Mouse (Mus musculus) granulocyte monocyte progenitor cell, adult 5-6 weeks (primary cell): Measurements from ENCODE around the gene Capn15. TPM values are rescaled to one million over a fixed set of nuclear protein-coding genes. Genes with fewer than 3 reads are reported as not detected.
A peak's percentile ranks its signal among the peaks of the same experiment; 100 is the strongest.

Experiments used
- ATAC-seq: replicated peaks from 2 replicates; pipeline ENCODE4 v1.8.0; 2016; ENCODE audit warnings: mild to moderate bottlenecking, moderate TSS enrichment, inconsistent platforms; ENCODE audit not compliant: poor library complexity, severe bottlenecking
- total RNA-seq, 2 experiments: library from RNA; stranded (forward) in 1 of 2; stranded (reverse) in 1 of 2; fragments of 200-712, 200-1000 nt in 1 of 2; fragments of >200 nt in 1 of 2; fragmentation: Nextera tagmentation in 1 of 2; gene quantifications; 2 replicates each; pipeline ENCODE4 v1.2.3; 2014 to 2017

Capn15 gene
- total RNA-seq, 2 experiments from 2014 or later, result 5.3 to 12.5 TPM

DNA sequence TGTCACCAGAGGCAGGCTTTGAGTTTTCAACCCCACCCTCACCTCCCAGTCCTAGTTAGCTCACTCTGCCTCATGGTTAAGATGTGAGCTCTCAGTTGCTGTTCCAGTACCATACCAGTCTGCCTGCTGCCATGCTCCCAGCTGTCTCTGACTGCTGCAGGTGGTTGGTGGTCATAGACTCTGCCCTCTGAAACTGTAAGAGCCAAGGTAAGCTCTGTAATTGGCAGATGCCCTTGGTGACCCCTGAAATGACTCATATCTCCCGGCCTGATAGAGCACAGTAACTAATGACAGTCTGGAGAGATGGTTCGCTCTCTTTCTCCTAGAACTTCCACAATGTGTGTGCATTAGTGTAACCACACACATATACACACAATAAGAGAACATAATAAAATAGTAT is 18.3 kb upstream of the Capn15 start:
- no peak for ATAC-seq

- ATAC-seq, result no peak
Measured at GRCm38 (mm10) chr17:25998425-25998824, 12.8 kb upstream of the Capn15 start.

DNA sequence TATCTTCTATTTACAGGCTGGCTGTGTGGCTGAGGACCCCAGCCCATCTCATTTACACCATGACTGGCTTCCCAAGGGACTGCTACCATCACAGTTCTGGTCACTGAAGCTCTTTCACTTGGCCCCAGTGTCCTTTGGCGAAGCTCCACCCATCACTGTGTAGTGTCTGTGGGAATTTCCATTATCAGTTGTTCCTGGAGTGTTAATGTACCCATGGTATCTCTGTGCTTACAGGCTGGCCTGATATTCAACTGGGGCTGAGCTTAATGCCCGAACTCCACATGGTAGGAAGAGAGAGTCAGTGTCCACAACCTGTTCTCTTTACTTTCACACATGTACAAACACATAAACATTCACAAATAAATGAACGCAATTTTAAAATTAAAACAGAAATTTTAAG is 7.9 kb upstream of the Capn15 start:
- no peak for ATAC-seq

GRCm38 (mm10) chr17:25992274-25992673 is 6.7 kb upstream of the Capn15 start:
- ATAC-seq, result no peak

DNA sequence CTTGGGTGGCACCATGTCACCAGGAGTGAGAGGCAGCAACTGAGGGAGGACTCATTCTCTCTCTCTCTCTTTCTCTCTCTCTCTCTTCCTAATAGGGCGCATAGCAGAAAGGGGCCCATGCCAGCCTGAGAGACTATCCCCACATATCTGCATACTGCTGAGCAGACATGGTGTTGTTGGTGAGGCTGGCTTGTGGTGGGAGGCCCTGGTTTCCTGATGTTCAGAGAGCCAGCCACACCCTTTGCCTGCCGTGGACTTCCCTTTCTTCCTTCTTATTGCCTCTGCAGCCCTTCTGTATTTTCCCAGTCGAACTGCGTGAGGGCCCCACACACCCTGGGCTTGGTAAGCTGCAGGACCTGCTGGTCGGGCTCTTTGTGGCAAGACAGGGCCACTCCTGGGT is 4.7 kb upstream of the Capn15 start:
- ATAC-seq, result peak; percentile 31

DNA sequence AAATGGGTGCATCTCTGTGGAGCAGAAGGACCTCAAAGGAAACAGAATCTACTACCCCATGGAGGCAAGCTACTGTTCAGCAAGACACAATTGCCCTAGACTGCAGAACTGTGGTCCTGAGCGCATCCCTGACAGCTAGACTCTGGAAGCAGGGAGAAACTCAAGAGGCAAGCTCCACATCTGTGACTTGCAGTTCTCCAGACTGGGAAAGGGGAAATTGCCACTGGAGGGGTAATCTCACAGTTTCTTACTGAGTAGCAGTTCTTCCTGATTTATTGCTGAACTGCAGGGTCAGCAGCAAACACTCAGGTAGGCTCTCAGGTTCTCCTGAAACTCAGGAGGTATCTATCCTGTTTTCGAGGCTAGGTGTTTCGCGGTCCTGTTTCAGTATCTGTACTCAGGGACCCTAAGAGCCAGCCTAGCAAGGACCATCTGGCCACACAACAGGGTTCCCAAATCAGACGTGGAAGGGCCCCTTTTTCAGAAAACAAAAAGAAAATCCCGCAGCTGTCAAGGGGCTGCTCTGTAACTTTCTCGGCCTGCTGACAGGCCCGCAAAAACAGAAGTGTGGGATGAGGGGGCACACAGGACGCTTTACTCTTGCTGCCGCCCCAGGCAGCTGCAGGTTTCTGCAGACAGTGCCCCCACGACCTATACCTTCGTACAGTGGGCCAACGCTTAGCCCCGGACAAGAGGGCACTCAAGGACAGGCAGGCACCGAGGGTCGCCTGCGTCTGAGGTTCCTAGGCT is 865 bp downstream of the Capn15 start:
- 0 out of 2 replicates have a peak, but pooled peaks have one; percentile 17 for ATAC-seq

GRCm38 (mm10) chr17:25984066-25984465 is 1.5 kb downstream of the Capn15 start:
- no peak for ATAC-seq

GRCm38 (mm10) chr17:25982913-25983312 is 2.7 kb downstream of the Capn15 start:
- no peak for ATAC-seq

DNA sequence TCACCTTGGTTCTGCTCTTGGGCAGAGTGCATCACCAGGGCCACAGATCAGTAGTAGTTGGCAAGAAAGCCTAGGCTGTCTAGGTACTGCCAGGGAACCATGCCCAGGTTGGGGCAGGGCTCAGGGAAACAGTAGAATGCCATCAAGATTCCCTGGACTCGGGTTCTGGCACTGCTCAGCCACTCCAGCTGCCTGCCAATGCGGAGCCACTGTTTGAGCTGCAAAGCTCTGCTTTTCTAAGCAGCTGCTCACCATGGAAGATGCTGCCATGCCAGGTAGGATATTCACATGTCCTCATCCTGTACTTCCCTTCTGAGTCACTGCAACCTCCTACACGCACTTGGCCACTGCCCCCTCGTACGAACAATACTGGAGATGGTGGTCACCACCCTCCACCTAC is 4.7 kb downstream of the Capn15 start:
- no peak for ATAC-seq

GRCm38 (mm10) chr17:25979829-25980738 is 5.5 kb downstream of the Capn15 start:
- no peak for ATAC-seq

- no peak for ATAC-seq
Measured at GRCm38 (mm10) chr17:25970954-25971707, 14.5 kb downstream of the Capn15 start.

DNA sequence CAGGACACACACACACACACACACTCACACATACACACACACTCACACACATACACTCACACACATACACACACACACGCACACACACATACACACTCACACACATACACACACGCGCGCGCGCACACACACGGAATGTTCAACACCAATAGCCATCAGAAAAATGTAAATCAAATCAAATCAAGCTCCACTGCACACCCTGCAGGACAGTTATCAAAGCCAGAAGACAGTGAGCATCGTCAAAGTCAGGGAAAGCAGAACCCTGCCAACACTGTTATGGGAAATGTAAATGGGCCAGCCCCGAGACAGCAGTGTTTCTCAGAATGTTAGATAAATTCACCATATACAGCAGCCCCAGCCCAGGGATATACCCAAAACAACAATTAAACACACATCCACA is 15.1 kb downstream of the Capn15 start:
- ATAC-seq, result no peak

DNA sequence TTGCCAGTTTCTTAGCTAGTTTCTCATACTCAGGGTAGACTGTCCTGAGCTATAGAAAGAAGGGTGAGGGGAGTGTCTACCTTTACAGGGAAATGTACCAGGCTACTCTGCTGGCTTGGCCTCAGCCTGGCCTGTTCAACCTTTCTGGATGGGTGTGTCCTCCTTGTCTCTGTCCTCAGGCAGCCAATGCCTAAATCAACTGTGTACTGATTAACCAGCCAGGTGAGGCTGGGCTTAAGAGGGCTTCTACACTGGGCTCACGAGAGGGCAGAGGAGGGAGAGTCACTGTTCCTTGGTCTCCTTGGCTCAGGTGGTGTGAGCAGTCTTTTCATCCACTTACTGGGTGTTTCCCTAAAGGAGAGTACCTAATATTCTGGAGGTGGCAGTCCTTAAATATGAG is 17.4 kb downstream of the Capn15 start:
- ATAC-seq, result no peak

GRCm38 (mm10) chr17:25967652-25968051 is 17.9 kb downstream of the Capn15 start:
- no peak for ATAC-seq

- no peak for ATAC-seq
Measured at GRCm38 (mm10) chr17:25964271-25964670, 21.3 kb downstream of the Capn15 start.

- no peak for ATAC-seq
Measured at GRCm38 (mm10) chr17:25962413-25962905, 23.1 kb downstream of the Capn15 start.

GRCm38 (mm10) chr17:25961566-25961965 is 24.0 kb downstream of the Capn15 start:
- no peak for ATAC-seq

GRCm38 (mm10) chr17:25959630-25960467 is 25.7 kb downstream of the Capn15 start:
- ATAC-seq, result no peak

DNA sequence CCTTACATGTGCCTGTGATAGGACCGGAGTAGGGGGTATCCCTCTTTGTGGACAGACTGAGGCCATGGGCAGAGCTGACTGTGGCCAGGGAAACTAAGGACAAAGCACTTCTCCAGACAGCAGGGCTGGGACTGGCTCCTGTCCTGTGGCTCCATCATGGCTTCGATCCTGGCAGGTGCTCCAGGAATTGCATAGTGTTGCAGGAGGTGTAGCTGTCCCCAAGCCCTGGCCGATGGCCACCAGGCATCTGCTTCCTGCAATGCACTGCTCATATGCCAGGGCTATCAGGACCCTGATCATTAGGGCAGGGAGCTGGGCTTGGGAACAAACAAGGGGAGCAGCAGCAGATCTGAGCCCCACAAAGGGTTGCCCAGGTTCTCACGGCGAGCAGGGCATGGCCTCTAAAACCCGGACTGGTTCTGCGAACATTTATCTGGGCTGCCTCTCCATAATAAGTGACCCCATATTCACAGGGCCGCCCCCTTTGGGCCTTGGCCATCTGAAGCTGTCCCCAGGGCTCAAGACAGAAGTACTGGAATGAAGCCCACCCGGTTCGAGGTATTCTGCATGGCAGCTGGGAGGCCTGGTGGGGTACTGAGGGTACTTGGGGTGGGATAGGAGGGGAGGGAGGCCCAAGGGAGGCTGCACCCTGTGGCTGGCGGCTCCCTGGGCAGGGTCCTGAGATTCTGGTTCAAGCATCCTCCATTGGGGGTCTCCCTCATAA is 26.7 kb downstream of the Capn15 start:
- ATAC-seq, result no peak
